Mouse (Mus musculus) heart, postnatal 36 days (tissue): ENCODE results near the gene Camkmt. TPM values are rescaled to one million over a fixed set of nuclear protein-coding genes. Genes with fewer than 3 reads are reported as not detected.

Source experiments
- DNase-seq, 2 experiments: peaks; one replicate each; pipeline ENCODE4 v3.0.0; 2021 to 2022
- intact Hi-C: fragments of 180-260 bp; cut with DNase I; formaldehyde crosslinking; loops from one replicate; pipeline ENCODE4 v1.15.1; 2025
- total RNA-seq, 2 experiments: library from RNA; stranded (reverse); gene quantifications; 2 replicates each; pipeline ENCODE4 v1.2.3; 2021

Camkmt gene
- total RNA-seq, 2 experiments from 2014 or later: 3.0 to 3.4 TPM

- intact Hi-C loops: no loop called here
Observed at GRCm38 (mm10) chr17:85162569-85163271, 72.4 kb downstream of the Camkmt start.

GRCm38 (mm10) chr17:85163272-85163610 is 72.9 kb downstream of the Camkmt start:
- intact Hi-C loops: no loop called here
- no peak for DNase-seq

More at GRCm38 (mm10) chr17:85162569-85163271, 72.4 kb downstream of the Camkmt start:
- no peak for DNase-seq

GRCm38 (mm10) chr17:85168761-85169160 is 78.4 kb downstream of the Camkmt start:
- intact Hi-C loops: no loop called here
- no peak for DNase-seq

- intact Hi-C loops: no loop called here
- DNase-seq: no peak
Observed at GRCm38 (mm10) chr17:85170541-85171255, 80.3 kb downstream of the Camkmt start.

GRCm38 (mm10) chr17:85171951-85172350 is 81.6 kb downstream of the Camkmt start:
- intact Hi-C loops: no loop called here
- no peak for DNase-seq

GRCm38 (mm10) chr17:85177231-85177630 is 86.9 kb downstream of the Camkmt start:
- intact Hi-C loops: no loop called here
- DNase-seq: no peak

- intact Hi-C loops: no loop called here
- no peak for DNase-seq
Observed at GRCm38 (mm10) chr17:85180471-85181060, 90.2 kb downstream of the Camkmt start.

- intact Hi-C loops: loop anchor here (1.0 to 2.0 kb wide), 4 partner anchors 73 to 444 kb away; no protein-coding TSS in a partner anchor
- peak; percentile 84 to 87 for DNase-seq
Observed at GRCm38 (mm10) chr17:85189227-85190127, 99.1 kb downstream of the Camkmt start.

- no peak for DNase-seq
- intact Hi-C loops: no loop called here
Observed at GRCm38 (mm10) chr17:85190128-85190435, 99.7 kb downstream of the Camkmt start.

GRCm38 (mm10) chr17:85193294-85193693 is 102.9 kb downstream of the Camkmt start:
- intact Hi-C loops: no loop called here
- no peak for DNase-seq

GRCm38 (mm10) chr17:85198781-85199180 is 108.4 kb downstream of the Camkmt start:
- intact Hi-C loops: no loop called here
- no peak for DNase-seq

GRCm38 (mm10) chr17:85199321-85199720 is 109.0 kb downstream of the Camkmt start:
- intact Hi-C loops: no loop called here
- no peak for DNase-seq

- intact Hi-C loops: no loop called here
- no peak for DNase-seq
Observed at GRCm38 (mm10) chr17:85218054-85218453, 127.7 kb downstream of the Camkmt start.

GRCm38 (mm10) chr17:85242109-85242508 is 151.8 kb downstream of the Camkmt start:
- no peak for DNase-seq
- intact Hi-C loops: no loop called here

- no peak for DNase-seq
- intact Hi-C loops: no loop called here
Observed at GRCm38 (mm10) chr17:85248962-85249361, 158.6 kb downstream of the Camkmt start.

- intact Hi-C loops: no loop called here
- DNase-seq: no peak
Observed at GRCm38 (mm10) chr17:85249744-85250143, 159.4 kb downstream of the Camkmt start.

GRCm38 (mm10) chr17:85256930-85257329 is 166.6 kb downstream of the Camkmt start:
- intact Hi-C loops: no loop called here
- DNase-seq: no peak

GRCm38 (mm10) chr17:85257348-85257747 is 167.0 kb downstream of the Camkmt start:
- intact Hi-C loops: no loop called here
- DNase-seq: no peak

- intact Hi-C loops: no loop called here
- no peak for DNase-seq
Observed at GRCm38 (mm10) chr17:85258703-85259341, 168.5 kb downstream of the Camkmt start.

GRCm38 (mm10) chr17:85266831-85267422 is 176.6 kb downstream of the Camkmt start:
- no peak for DNase-seq
- intact Hi-C loops: no loop called here
